Mouse (Mus musculus) spleen, postnatal 36 days (tissue): Measurements from ENCODE around the gene Ccm2.

Experiments
- DNase-seq, 2 experiments: peaks; one replicate each; pipeline ENCODE4 v3.0.0; 2022; ENCODE audit warnings: low spot score in 2 of 2, mixed read lengths in 1 of 2

Gene Ccm2

GRCm38 (mm10) chr11:6529961-6530360, 16.7 kb upstream of the Ccm2 start:
- DNase-seq, result no peak

GRCm38 (mm10) chr11:6530746-6531145, 15.9 kb upstream of the Ccm2 start:
- no peak for DNase-seq

GRCm38 (mm10) chr11:6544683-6545082, 2.0 kb upstream of the Ccm2 start:
- no peak for DNase-seq

- no peak for DNase-seq
Observed at GRCm38 (mm10) chr11:6545186-6545856, 1.4 kb upstream of the Ccm2 start.

- no peak for DNase-seq
Observed at GRCm38 (mm10) chr11:6545857-6546192, 862 bp upstream of the Ccm2 start.

- peak; percentile 88 to 89 for DNase-seq
Observed at GRCm38 (mm10) chr11:6547037-6547680, 472 bp downstream of the Ccm2 start.

- no peak for DNase-seq
Observed at GRCm38 (mm10) chr11:6547696-6548325, 1.1 kb downstream of the Ccm2 start.

GRCm38 (mm10) chr11:6549770-6550169, 3.1 kb downstream of the Ccm2 start:
- DNase-seq, result no peak

- DNase-seq, result no peak
Observed at GRCm38 (mm10) chr11:6550201-6550600, 3.5 kb downstream of the Ccm2 start.

GRCm38 (mm10) chr11:6558234-6558633, 11.5 kb downstream of the Ccm2 start:
- DNase-seq, result no peak

- DNase-seq, result no peak
Observed at GRCm38 (mm10) chr11:6559996-6560395, 13.3 kb downstream of the Ccm2 start.

GRCm38 (mm10) chr11:6560655-6561360, 14.1 kb downstream of the Ccm2 start:
- peak; percentile 72 to 78 for DNase-seq

- no peak for DNase-seq
Observed at GRCm38 (mm10) chr11:6561474-6561873, 14.8 kb downstream of the Ccm2 start.

GRCm38 (mm10) chr11:6562359-6562758, 15.7 kb downstream of the Ccm2 start:
- peak; percentile 67 to 69 for DNase-seq

GRCm38 (mm10) chr11:6563201-6563600, 16.5 kb downstream of the Ccm2 start:
- no peak for DNase-seq

- no peak for DNase-seq
Observed at GRCm38 (mm10) chr11:6566496-6566895, 19.8 kb downstream of the Ccm2 start.

- DNase-seq, result no peak
Observed at GRCm38 (mm10) chr11:6567951-6568350, 21.3 kb downstream of the Ccm2 start.

GRCm38 (mm10) chr11:6568584-6569409, 22.1 kb downstream of the Ccm2 start:
- no peak for DNase-seq

- DNase-seq, result no peak
Observed at GRCm38 (mm10) chr11:6569410-6569777, 22.7 kb downstream of the Ccm2 start.

- DNase-seq, result peak; percentile 59 to 60
Observed at GRCm38 (mm10) chr11:6576151-6576550, 29.5 kb downstream of the Ccm2 start.

- DNase-seq, result no peak
Observed at GRCm38 (mm10) chr11:6579361-6579760, 32.7 kb downstream of the Ccm2 start.
